Mouse (Mus musculus): ENCODE data around the gene Lmnb2. TPM values are rescaled to one million over a fixed set of nuclear protein-coding genes. Genes with fewer than 3 reads are reported as not detected.

The Lmnb2 gene
- polyA plus RNA-seq, 1 experiment from 2014 or later: 41.5 TPM

GRCm38 (mm10) chr10:80956385-80956784, 38.3 kb upstream of the Lmnb2 start:
- H3K9me3 ChIP-seq: no peaks in the 10 kb centered on the region
- H3K4me1 ChIP-seq (replicated peaks): peaks cover 10% of the 10 kb centered on the region
- no peak overlapping the region for H3K4me2 ChIP-seq
- no peak for ATAC-seq (ENCODE audit: low FRiP score)
- H3K4me3 ChIP-seq: no peak overlapping the region
- 0 out of 2 replicates have a peak, but pooled peaks cover 10% of the 10 kb centered on the region for H3K27me3 ChIP-seq
- H3K9ac ChIP-seq: no peak overlapping the region
- no peaks in the 10 kb centered on the region for H3K36me3 ChIP-seq
- no peak overlapping the region for H3K27ac ChIP-seq
- 94% methylated on average over 8 of the region's 8 CpGs for WGBS

- Histone ChIP-seq H3K4me1 (replicated peaks) (peaks cover 4% of the 10 kb centered on the region), H3K27ac (no peak overlapping the region), H3K4me3 (no peak overlapping the region), H3K36me3 (no peaks in the 10 kb centered on the region), H3K9ac (no peak overlapping the region), H3K27me3 (peaks cover 12% of the 10 kb centered on the region; the same call in 1 of the 2 replicates), H3K4me2 (no peak overlapping the region), H3K9me3 (no peaks in the 10 kb centered on the region)
- ATAC-seq (ENCODE audit: low FRiP score): no peak; the same call in 1 of the 2 replicates
- WGBS: 24% methylated on average over 9 of the region's 9 CpGs
Observed at GRCm38 (mm10) chr10:80955536-80955935, 37.5 kb upstream of the Lmnb2 start.

- ATAC-seq (ENCODE audit: low FRiP score): no peak
- 0 out of 2 replicates have a peak overlapping the region, but pooled peaks have one; percentile 30 for H3K27ac ChIP-seq
- H3K4me1 ChIP-seq (replicated peaks): peaks cover 4% of the 10 kb centered on the region
- no peak overlapping the region for H3K4me2 ChIP-seq
- WGBS: 62% methylated on average over 6 of the region's 6 CpGs
- H3K9ac ChIP-seq: no peak overlapping the region
- H3K27me3 ChIP-seq: peaks cover 9% of the 10 kb centered on the region; the same call in 1 of the 2 replicates
- H3K4me3 ChIP-seq: no peak overlapping the region
- H3K36me3 ChIP-seq: no peaks in the 10 kb centered on the region
- no peaks in the 10 kb centered on the region for H3K9me3 ChIP-seq
Observed at GRCm38 (mm10) chr10:80954843-80955242, 36.8 kb upstream of the Lmnb2 start.

DNA sequence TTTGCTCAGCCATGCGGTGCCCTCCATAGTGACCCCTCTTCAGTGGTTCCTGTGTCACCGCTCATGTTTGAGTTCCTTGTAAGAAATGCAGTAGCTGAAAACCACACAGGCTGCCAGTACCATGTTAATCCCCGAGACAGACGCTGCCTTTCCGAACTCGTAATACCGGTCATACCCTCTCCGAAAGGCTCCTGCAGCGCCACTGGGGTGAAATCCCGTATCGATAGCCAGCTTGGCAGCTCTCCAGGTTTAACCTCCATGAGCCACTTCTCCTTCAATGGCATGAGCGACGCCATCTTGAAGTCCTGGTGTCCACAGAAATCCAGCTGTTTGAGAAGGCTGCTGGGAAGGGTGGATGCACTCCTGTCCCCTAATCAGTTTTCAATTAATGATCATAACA, 36.4 kb upstream of the Lmnb2 start:
- Histone ChIP-seq H3K4me1 (replicated peaks) (peaks cover 4% of the 10 kb centered on the region), H3K27ac (no peak overlapping the region), H3K36me3 (no peaks in the 10 kb centered on the region), H3K9ac (no peak overlapping the region), H3K4me3 (no peak overlapping the region), H3K4me2 (no peak overlapping the region), H3K27me3 (peaks cover 9% of the 10 kb centered on the region; the same call in 1 of the 2 replicates), H3K9me3 (no peaks in the 10 kb centered on the region)
- 82% methylated on average over 13 of the region's 13 CpGs for WGBS
- no peak for ATAC-seq (ENCODE audit: low FRiP score)

GRCm38 (mm10) chr10:80952449-80952848, 34.4 kb upstream of the Lmnb2 start:
- no peak for ATAC-seq (ENCODE audit: low FRiP score)
- WGBS: 74% methylated on average over 15 of the region's 15 CpGs

DNA sequence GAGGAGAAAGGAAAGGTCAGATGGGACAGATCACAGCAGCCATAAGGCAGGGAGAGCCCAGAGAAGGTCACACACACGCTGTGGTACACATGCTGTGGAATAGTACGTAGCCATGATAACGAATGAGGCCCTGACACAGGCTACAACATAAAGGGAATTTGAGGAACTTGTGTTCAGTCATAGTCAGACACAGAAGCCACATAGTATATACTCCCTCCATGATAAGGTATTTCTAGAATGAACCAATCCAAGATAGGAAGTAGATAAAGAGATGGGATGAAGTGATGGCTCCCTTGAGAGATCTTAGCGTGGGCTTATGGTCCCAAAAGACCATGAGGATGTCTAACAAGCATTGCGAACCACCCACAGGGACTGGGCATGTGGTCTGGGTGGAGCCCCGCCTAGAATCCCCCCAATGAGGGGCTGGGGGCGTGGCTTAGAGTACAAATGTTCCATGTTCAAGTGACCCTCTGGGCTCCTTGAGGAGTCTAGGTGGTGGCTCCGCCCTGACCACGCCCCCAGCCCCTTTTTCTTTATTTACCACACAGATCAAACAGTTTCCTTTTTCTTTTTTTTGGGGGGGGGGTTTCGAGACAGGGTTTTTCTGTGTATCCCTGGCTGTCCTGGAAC, 33.8 kb upstream of the Lmnb2 start:
- Histone ChIP-seq H3K4me3 (no peak overlapping the region), H3K27ac (no peak overlapping the region), H3K36me3 (no peaks in the 10 kb centered on the region), H3K27me3 (peaks cover 9% of the 10 kb centered on the region; the same call in 1 of the 2 replicates), H3K9me3 (no peaks in the 10 kb centered on the region), H3K9ac (no peak overlapping the region), H3K4me1 (replicated peaks) (peaks cover 10% of the 10 kb centered on the region), H3K4me2 (no peak overlapping the region)
- ATAC-seq (ENCODE audit: low FRiP score): no peak
- WGBS: 77% methylated on average over 10 of the region's 10 CpGs

More at GRCm38 (mm10) chr10:80952449-80952848, 34.4 kb upstream of the Lmnb2 start:
- Histone ChIP-seq H3K27me3 (peaks cover 9% of the 10 kb centered on the region; the same call in 1 of the 2 replicates), H3K9ac (no peak overlapping the region), H3K9me3 (no peaks in the 10 kb centered on the region), H3K4me1 (replicated peaks) (peaks cover 10% of the 10 kb centered on the region), H3K36me3 (no peaks in the 10 kb centered on the region), H3K4me3 (no peak overlapping the region), H3K27ac (no peak overlapping the region), H3K4me2 (no peak overlapping the region)

GRCm38 (mm10) chr10:80950314-80950713, 32.3 kb upstream of the Lmnb2 start:
- WGBS: 36% methylated on average over 5 of the region's 5 CpGs

DNA sequence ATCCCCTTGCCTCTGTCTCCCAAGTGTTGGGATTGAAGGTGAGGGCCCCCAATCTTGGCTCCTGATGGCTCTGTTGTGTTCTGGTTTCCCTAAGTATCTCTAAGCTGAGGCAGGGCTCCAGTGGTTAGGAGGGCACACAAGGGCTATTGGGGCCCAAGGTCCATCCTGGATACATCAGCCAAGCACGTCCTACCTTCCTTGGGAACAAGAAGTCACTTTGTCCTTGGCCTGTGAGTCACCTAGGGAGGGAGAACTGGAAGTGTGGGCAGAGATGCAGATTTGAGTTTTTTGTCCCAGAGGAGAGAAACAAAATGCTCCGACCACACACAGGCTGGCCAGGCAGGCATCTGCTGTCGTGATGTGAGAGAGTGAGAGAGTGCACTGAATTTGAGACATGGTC, 31.0 kb upstream of the Lmnb2 start:
- Histone ChIP-seq H3K4me3 (no peak overlapping the region), H3K9me3 (no peaks in the 10 kb centered on the region), H3K27me3 (peaks cover 9% of the 10 kb centered on the region; the same call in 1 of the 2 replicates), H3K36me3 (no peaks in the 10 kb centered on the region), H3K27ac (no peak overlapping the region), H3K4me1 (replicated peaks) (peaks cover 7% of the 10 kb centered on the region; the same call in 1 of the 2 replicates), H3K9ac (no peak overlapping the region), H3K4me2 (no peak overlapping the region)
- no peak for ATAC-seq (ENCODE audit: low FRiP score)
- WGBS: 81% methylated on average over 3 of the region's 3 CpGs

More at GRCm38 (mm10) chr10:80950314-80950713, 32.3 kb upstream of the Lmnb2 start:
- Histone ChIP-seq H3K36me3 (no peaks in the 10 kb centered on the region), H3K4me2 (no peak overlapping the region), H3K9ac (no peak overlapping the region), H3K9me3 (no peaks in the 10 kb centered on the region), H3K4me3 (no peak overlapping the region), H3K27me3 (peaks cover 9% of the 10 kb centered on the region; the same call in 1 of the 2 replicates), H3K27ac (no peak overlapping the region), H3K4me1 (replicated peaks) (peaks cover 7% of the 10 kb centered on the region)
- no peak for ATAC-seq (ENCODE audit: low FRiP score)

- 23% methylated on average over 6 of the region's 6 CpGs for WGBS
- ATAC-seq (ENCODE audit: low FRiP score): no peak
- Histone ChIP-seq H3K36me3 (no peaks in the 10 kb centered on the region), H3K9ac (no peak overlapping the region), H3K4me1 (replicated peaks) (peaks cover 7% of the 10 kb centered on the region; the same call in 1 of the 2 replicates), H3K4me2 (no peak overlapping the region), H3K27ac (no peak overlapping the region), H3K9me3 (no peaks in the 10 kb centered on the region), H3K4me3 (no peak overlapping the region), H3K27me3 (peaks cover 10% of the 10 kb centered on the region; the same call in 1 of the 2 replicates)
Observed at GRCm38 (mm10) chr10:80948570-80948969, 30.5 kb upstream of the Lmnb2 start.

- WGBS: 60% methylated on average over 2 of the region's 2 CpGs
- Histone ChIP-seq H3K4me3 (no peak overlapping the region), H3K36me3 (no peaks in the 10 kb centered on the region), H3K4me2 (no peak overlapping the region), H3K9ac (no peak overlapping the region), H3K4me1 (replicated peaks) (peaks cover 7% of the 10 kb centered on the region; the same call in 1 of the 2 replicates), H3K9me3 (no peaks in the 10 kb centered on the region), H3K27ac (no peak overlapping the region), H3K27me3 (peaks cover 12% of the 10 kb centered on the region; the same call in 1 of the 2 replicates)
- ATAC-seq (ENCODE audit: low FRiP score): no peak
Observed at GRCm38 (mm10) chr10:80947802-80948201, 29.8 kb upstream of the Lmnb2 start.

GRCm38 (mm10) chr10:80946684-80947437, 28.8 kb upstream of the Lmnb2 start:
- ATAC-seq (ENCODE audit: low FRiP score): no peak
- H3K9me3 ChIP-seq: no peaks in the 10 kb centered on the region
- 64% methylated on average over 14 of the region's 14 CpGs for WGBS

GRCm38 (mm10) chr10:80944231-80944630, 26.2 kb upstream of the Lmnb2 start:
- Histone ChIP-seq H3K4me2 (no peak overlapping the region), H3K9me3 (no peaks in the 10 kb centered on the region)
- no peak for ATAC-seq (ENCODE audit: low FRiP score)

More at GRCm38 (mm10) chr10:80946684-80947437, 28.8 kb upstream of the Lmnb2 start:
- Histone ChIP-seq H3K4me2 (no peak overlapping the region), H3K36me3 (no peaks in the 10 kb centered on the region), H3K27me3 (peaks cover 12% of the 10 kb centered on the region; the same call in 1 of the 2 replicates), H3K4me1 (replicated peaks) (peaks cover 7% of the 10 kb centered on the region; the same call in 1 of the 2 replicates), H3K9ac (no peak overlapping the region), H3K27ac (no peak overlapping the region), H3K4me3 (no peak overlapping the region)

More at GRCm38 (mm10) chr10:80944231-80944630, 26.2 kb upstream of the Lmnb2 start:
- Histone ChIP-seq H3K9ac (no peak overlapping the region), H3K36me3 (no peaks in the 10 kb centered on the region), H3K4me1 (replicated peaks) (peaks cover 24% of the 10 kb centered on the region), H3K4me3 (no peak overlapping the region), H3K27me3 (peaks cover 20% of the 10 kb centered on the region), H3K27ac (no peak overlapping the region)
- 89% methylated on average over 5 of the region's 5 CpGs for WGBS

Measured in hindbrain, embryonic 13.5 days (tissue).